Comparison of ENCODE assay signal across 8 mouse cellular contexts in genomic region chr19:8892829-8893766, GRCm38 (mm10). TPM values are rescaled to one million over a fixed set of nuclear protein-coding genes. Genes with fewer than 3 reads are reported as not detected.
DNase-seq lines count a peak whose midpoint lies in the region; ATAC-seq and TF ChIP-seq lines count a peak whose summit lies in the region.

Gene Ints5 (plus strand): TSS chr19:8893005.

- H3K4me1 ChIP-seq in embryonic facial prominence, embryonic 11.5 days (ENCODE audit: control insufficient read depth, insufficient read depth, low read length) = no peaks in the 10 kb centered on the region
- peaks cover 9% of the 10 kb centered on the region; the same call in 1 of the 2 replicates for H3K4me1 ChIP-seq in limb, embryonic 11.5 days (ENCODE audit: control insufficient read depth, insufficient read depth, low read length)
- peaks cover 44% of the 10 kb centered on the region for H3K4me1 ChIP-seq in midbrain, embryonic 13.5 days (replicated peaks)
- H3K4me1 ChIP-seq in small intestine, adult 2 months (ENCODE audit: control insufficient read depth, insufficient read depth, insufficient read length, low read length) = peaks cover 8% of the 10 kb centered on the region

- peaks cover 7% of the 10 kb centered on the region for H3K36me3 ChIP-seq in embryonic facial prominence, embryonic 11.5 days (replicated peaks; ENCODE audit: control insufficient read depth, insufficient read depth, low read depth, low read length)
- peaks cover 17% of the 10 kb centered on the region; the same call in 1 of the 2 replicates for H3K36me3 ChIP-seq in limb, embryonic 11.5 days (ENCODE audit: control insufficient read depth, insufficient read depth, low read length)
- H3K36me3 ChIP-seq in midbrain, embryonic 13.5 days = peaks cover 32% of the 10 kb centered on the region
- peaks cover 13% of the 10 kb centered on the region; the same call in 1 of the 2 replicates for H3K36me3 ChIP-seq in small intestine, adult 2 months (ENCODE audit: control insufficient read depth, insufficient read depth, low read length)

- peak within 1 kb of the TSS; percentile 63; the same call in 1 of the 2 replicates for H3K27ac ChIP-seq in embryonic facial prominence, embryonic 11.5 days (replicated peaks; ENCODE audit: low read depth, low read length)
- H3K27ac ChIP-seq in limb, embryonic 11.5 days (replicated peaks; ENCODE audit: low read depth, low read length) = peak within 1 kb of the TSS; percentile 56; the same call in 1 of the 2 replicates
- peak within 1 kb of the TSS; percentile 88 for H3K27ac ChIP-seq in midbrain, embryonic 13.5 days
- peak within 1 kb of the TSS; percentile 46 for H3K27ac ChIP-seq in small intestine, adult 2 months (ENCODE audit: insufficient read depth, low read depth, low read length)

- H3K4me3 ChIP-seq in embryonic facial prominence, embryonic 11.5 days (ENCODE audit: low read depth, low read length) = peak within 1 kb of the TSS; percentile 74
- H3K4me3 ChIP-seq in limb, embryonic 11.5 days (ENCODE audit: low read depth, low read length) = peak within 1 kb of the TSS; percentile 86
- peak within 1 kb of the TSS; percentile 89 for H3K4me3 ChIP-seq in midbrain, embryonic 13.5 days (replicated peaks)
- peak within 1 kb of the TSS; percentile 99 for H3K4me3 ChIP-seq in small intestine, adult 2 months (ENCODE audit: low read depth, low read length)

- peak within 1 kb of the TSS; percentile 95 for H3K9ac ChIP-seq in embryonic facial prominence, embryonic 11.5 days (replicated peaks; ENCODE audit: low read length)
- H3K9ac ChIP-seq in limb, embryonic 11.5 days (ENCODE audit: low read length) = peak within 1 kb of the TSS; percentile 86
- H3K9ac ChIP-seq in midbrain, embryonic 13.5 days (replicated peaks) = peak within 1 kb of the TSS; percentile 95

- 3% methylated on average over 54 of the region's 54 CpGs for WGBS in embryonic facial prominence, embryonic 11.5 days
- 3% methylated on average over 54 of the region's 54 CpGs for WGBS in limb, embryonic 11.5 days
- WGBS in midbrain, embryonic 13.5 days = 2% methylated on average over 54 of the region's 54 CpGs
- WGBS in small intestine, adult 2 months = 1% methylated on average over 54 of the region's 54 CpGs

- no peaks in the 10 kb centered on the region for H3K27me3 ChIP-seq in embryonic facial prominence, embryonic 11.5 days (ENCODE audit: control insufficient read depth, insufficient read depth, low read length)
- H3K27me3 ChIP-seq in limb, embryonic 11.5 days (ENCODE audit: control insufficient read depth, insufficient read depth, low read length) = no peaks in the 10 kb centered on the region
- H3K27me3 ChIP-seq in midbrain, embryonic 13.5 days = no peaks in the 10 kb centered on the region
- H3K27me3 ChIP-seq in small intestine, adult 2 months (ENCODE audit: control insufficient read depth, insufficient read depth, low read length) = no peaks in the 10 kb centered on the region

- peak; percentile 64 for TF ChIP-seq POLR2A in small intestine, adult 2 months (IDR thresholded peaks at IDR 0.05; ENCODE audit: low read depth, low read length)

- ATAC-seq in embryonic facial prominence, embryonic 11.5 days (replicated peaks; ENCODE audit: insufficient number of reproducible peaks, low FRiP score, low TSS enrichment, low read depth) = peak; percentile 46
- peak; percentile 44; the same call in 1 of the 2 replicates for ATAC-seq in limb, embryonic 11.5 days (ENCODE audit: insufficient number of reproducible peaks, low FRiP score, low TSS enrichment, low read depth)
- ATAC-seq in midbrain, embryonic 13.5 days = peak; percentile 59

- peak; percentile 80 for DNase-seq in 3134 (ENCODE audit: extremely low read depth, insufficient read length, low spot score)
- DNase-seq in adrenal gland, postnatal 25 days = peak; percentile 85
- DNase-seq in embryonic facial prominence, embryonic 11.5 days (ENCODE audit: low spot score) = peak; percentile 92
- DNase-seq in heart, adult 11 months = peak; percentile 98
- peak; percentile 88 for DNase-seq in kidney, adult 18-20 months
- DNase-seq in limb, embryonic 11.5 days (ENCODE audit: low spot score) = peak; percentile 91

- no peak for TF ChIP-seq CTCF in small intestine, adult 2 months (IDR thresholded peaks at IDR 0.05; ENCODE audit: extremely low read depth, insufficient read length, insufficient replicate concordance, low read depth, low read length)

- no peaks in the 10 kb centered on the region for H3K9me3 ChIP-seq in embryonic facial prominence, embryonic 11.5 days (replicated peaks; ENCODE audit: control insufficient read depth, low read length)
- no peaks in the 10 kb centered on the region for H3K9me3 ChIP-seq in limb, embryonic 11.5 days (ENCODE audit: control insufficient read depth, low read length)
- H3K9me3 ChIP-seq in midbrain, embryonic 13.5 days = no peaks in the 10 kb centered on the region

- peak within 1 kb of the TSS; percentile 75 for H3K4me2 ChIP-seq in embryonic facial prominence, embryonic 11.5 days (ENCODE audit: low read depth, low read length)
- peak within 1 kb of the TSS; percentile 83 for H3K4me2 ChIP-seq in limb, embryonic 11.5 days (ENCODE audit: low read depth, severe bottlenecking)
- peak within 1 kb of the TSS; percentile 95 for H3K4me2 ChIP-seq in midbrain, embryonic 13.5 days (replicated peaks)

RNA-seq across cellular contexts. Expression of gene Ints5, which starts in this region (rescaled TPM):
- total RNA-seq in adrenal gland, postnatal 25 days (2021) = 23.5 and 26.7 TPM in 2 replicates
- 30.5 and 34.6 TPM in 2 replicates for polyA plus RNA-seq in embryonic facial prominence, embryonic 11.5 days (2014; fragmentation: Nextera tagmentation; extraction: Ambion mirVana)
- polyA plus RNA-seq in limb, embryonic 11.5 days (2014; fragmentation: Nextera tagmentation; extraction: Ambion mirVana) = 38.5 and 39.2 TPM in 2 replicates
- 34.8 and 38.9 TPM in 2 replicates for polyA plus RNA-seq in midbrain, embryonic 13.5 days (2015; fragmentation: Nextera tagmentation; extraction: Ambion mirVana)
- polyA plus RNA-seq in small intestine, adult 2 months (2012; rRNA removed) = 13.2 and 19.5 TPM in 2 replicates

Comparison
In these comparisons a context has a peak if more than half of its experiments do, and no peak if none do; other contexts are left out.
1. Peak in every context shown above with its lines: DNase-seq, ATAC-seq, H3K4me3 ChIP-seq and H3K27ac ChIP-seq.